Mouse (Mus musculus): ENCODE measurements around the gene Tmem94. TPM values are rescaled to one million over a fixed set of nuclear protein-coding genes. Genes with fewer than 3 reads are reported as not detected.

The Tmem94 gene
- polyA plus RNA-seq, 1 experiment from 2014 or later: 17.0 TPM

DNA sequence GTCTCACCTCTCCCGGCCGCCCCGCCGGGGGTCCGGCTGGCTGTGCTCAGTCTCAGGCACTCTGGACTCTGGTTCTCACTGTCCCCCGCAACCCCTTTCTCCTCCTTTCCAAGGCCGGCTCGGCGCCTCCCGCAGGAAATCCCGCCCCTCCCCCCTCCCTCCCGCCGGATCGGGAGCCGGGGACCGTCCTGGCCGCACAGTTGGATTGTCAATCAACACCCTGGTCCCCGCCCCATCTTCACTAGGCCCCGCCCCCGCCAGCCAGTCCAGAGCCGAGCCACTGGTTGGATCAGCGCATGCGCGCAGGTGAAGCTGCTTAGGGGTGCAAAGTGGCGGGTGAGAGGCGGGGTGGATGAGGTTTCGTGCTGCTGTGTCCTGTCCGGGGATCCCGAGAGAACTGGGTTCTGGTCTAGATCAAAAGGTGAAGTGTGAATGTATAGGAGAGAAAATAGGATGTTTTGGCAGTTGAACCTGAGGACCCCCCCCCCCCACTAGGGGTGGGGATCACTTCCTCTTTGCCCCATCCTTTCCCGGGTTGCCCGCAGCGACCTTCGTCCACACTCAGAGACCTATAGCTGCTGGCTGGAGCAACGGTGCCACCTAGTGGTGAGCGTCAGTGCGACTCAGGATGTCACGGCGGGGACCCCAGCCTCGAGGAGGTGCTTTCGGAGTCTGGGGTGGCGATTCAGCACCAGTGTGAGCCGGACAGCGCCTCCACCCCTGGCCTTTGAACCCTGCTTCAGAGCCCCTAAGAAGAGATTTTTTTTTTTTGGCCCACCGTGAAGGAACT is 48.5 kb downstream of the Tmem94 start, which contains the start of gene Caskin2:
Gene Caskin2, minus strand, starts transcription at position 133 of the 790 bp plus-strand sequence.
- DNase-seq (ENCODE audit: low spot score) (peak; percentile 98), ATAC-seq (peak; percentile 82)
- peak within 1 kb of the TSS; percentile 81 for H3K4me3 ChIP-seq (ENCODE audit: low read depth, low read length)
- H3K9ac ChIP-seq (replicated peaks; ENCODE audit: low read depth): peak within 1 kb of the TSS; percentile 78
- no peaks in the 10 kb centered on the region for H3K9me3 ChIP-seq (ENCODE audit: low read length)
- H3K4me1 ChIP-seq (ENCODE audit: insufficient read depth, low read depth, low read length): peaks cover 27% of the 10 kb centered on the region; the same call in 1 of the 2 replicates
- H3K36me3 ChIP-seq (ENCODE audit: insufficient read depth, low read length): no peaks in the 10 kb centered on the region
- H3K27me3 ChIP-seq (replicated peaks; ENCODE audit: insufficient read depth, low read length): no peaks in the 10 kb centered on the region
- H3K27ac ChIP-seq (ENCODE audit: low read length): peak within 1 kb of the TSS; percentile 81
- H3K4me2 ChIP-seq (replicated peaks; ENCODE audit: low read depth, low read length): peak within 1 kb of the TSS; percentile 95
- peak; percentile 99 for TF ChIP-seq CTCF (IDR thresholded peaks at IDR 0.05)
- TF ChIP-seq EP300 (IDR thresholded peaks at IDR 0.05): no peak
- under 1% methylated on average over 33 of the region's 44 CpGs for WGBS

DNA sequence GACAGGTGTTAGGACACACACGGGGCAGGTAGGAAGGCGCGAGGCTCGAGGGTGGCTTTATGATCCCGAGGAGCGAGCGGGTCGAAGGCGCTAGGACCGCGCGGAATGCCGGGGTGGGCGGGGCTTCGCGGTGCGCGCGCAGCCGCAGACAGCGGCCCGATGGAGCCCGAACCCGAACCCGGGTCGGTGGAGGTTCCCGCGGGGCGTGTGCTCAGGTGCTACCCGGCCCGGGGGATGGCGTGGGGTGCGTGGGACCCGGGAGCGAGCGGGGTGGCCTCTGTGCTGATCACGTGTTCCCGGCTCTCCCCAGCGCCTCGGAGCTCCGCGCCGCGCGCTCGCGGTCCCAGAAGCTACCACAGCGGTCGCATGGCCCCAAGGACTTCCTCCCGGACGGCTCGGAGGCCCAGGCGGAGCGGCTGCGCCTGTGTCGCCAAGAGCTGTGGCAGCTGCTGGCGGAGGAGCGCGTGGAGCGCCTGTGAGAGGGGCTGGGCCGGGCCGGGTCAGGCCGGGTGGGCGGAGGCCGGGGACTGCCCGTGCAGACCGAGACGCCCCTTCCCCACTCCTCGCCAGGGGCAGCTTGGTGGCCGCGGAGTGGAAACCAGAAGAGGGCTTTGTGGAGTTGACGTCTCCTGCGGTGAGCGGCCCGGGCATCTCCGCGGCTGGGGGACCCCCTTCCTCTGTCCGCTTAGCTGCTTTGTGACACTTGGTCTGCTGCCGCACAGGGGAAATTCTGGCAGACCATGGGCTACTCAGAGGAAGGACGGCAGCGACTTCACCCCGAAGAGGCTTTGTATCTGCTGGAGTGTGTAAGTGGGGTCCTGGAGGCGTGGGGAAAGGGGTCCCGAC is 49.6 kb downstream of the Tmem94 start, which contains the start of gene Tsen54:
Gene Tsen54, plus strand, starts transcription at position 120 of the 846 bp plus-strand sequence.
- Histone ChIP-seq H3K27ac (ENCODE audit: low read length) (peak within 1 kb of the TSS; percentile 81), H3K4me1 (ENCODE audit: insufficient read depth, low read depth, low read length) (peaks cover 24% of the 10 kb centered on the region; the same call in 1 of the 2 replicates), H3K4me2 (replicated peaks; ENCODE audit: low read depth, low read length) (peak within 1 kb of the TSS; percentile 95), H3K4me3 (ENCODE audit: low read depth, low read length) (peak within 1 kb of the TSS; percentile 81), H3K36me3 (ENCODE audit: insufficient read depth, low read length) (peaks cover 1% of the 10 kb centered on the region; the same call in 1 of the 2 replicates), H3K9me3 (ENCODE audit: low read length) (no peaks in the 10 kb centered on the region), H3K9ac (replicated peaks; ENCODE audit: low read depth) (peak within 1 kb of the TSS; percentile 78), H3K27me3 (replicated peaks; ENCODE audit: insufficient read depth, low read length) (no peaks in the 10 kb centered on the region)
- 3% methylated on average over 73 of the region's 84 CpGs for WGBS
- ATAC-seq: peak; percentile 49
- peak; percentile 81 for DNase-seq (ENCODE audit: low spot score)
- TF ChIP-seq CTCF (IDR thresholded peaks at IDR 0.05) (no peak; the same call in none of the 2 replicates), EP300 (IDR thresholded peaks at IDR 0.05) (no peak)

- Histone ChIP-seq H3K4me3 (ENCODE audit: low read depth, low read length) (no peak overlapping the region), H3K4me2 (replicated peaks; ENCODE audit: low read depth, low read length) (no peak overlapping the region), H3K36me3 (ENCODE audit: insufficient read depth, low read length) (peaks cover 11% of the 10 kb centered on the region; the same call in 1 of the 2 replicates), H3K9ac (replicated peaks; ENCODE audit: low read depth) (no peak overlapping the region), H3K27me3 (replicated peaks; ENCODE audit: insufficient read depth, low read length) (no peaks in the 10 kb centered on the region), H3K4me1 (ENCODE audit: insufficient read depth, low read depth, low read length) (peaks cover 14% of the 10 kb centered on the region; the same call in 1 of the 2 replicates), H3K9me3 (ENCODE audit: low read length) (no peaks in the 10 kb centered on the region), H3K27ac (ENCODE audit: low read length) (no peak overlapping the region)
- WGBS: 82% methylated on average over 5 of the region's 5 CpGs
- TF ChIP-seq CTCF (IDR thresholded peaks at IDR 0.05) (peak; percentile 24), EP300 (IDR thresholded peaks at IDR 0.05) (no peak)
- ATAC-seq: no peak
- DNase-seq (ENCODE audit: low spot score): no peak
These were observed 52.1 kb downstream of the Tmem94 start for GRCm38 (mm10) chr11:115817331-115817730.

- Histone ChIP-seq H3K4me3 (ENCODE audit: low read depth, low read length) (no peak overlapping the region), H3K9ac (replicated peaks; ENCODE audit: low read depth) (no peak overlapping the region), H3K27ac (ENCODE audit: low read length) (no peak overlapping the region), H3K36me3 (ENCODE audit: insufficient read depth, low read length) (peaks cover 11% of the 10 kb centered on the region; the same call in 1 of the 2 replicates), H3K9me3 (ENCODE audit: low read length) (no peaks in the 10 kb centered on the region), H3K4me1 (ENCODE audit: insufficient read depth, low read depth, low read length) (peaks cover 4% of the 10 kb centered on the region; the same call in 1 of the 2 replicates), H3K27me3 (replicated peaks; ENCODE audit: insufficient read depth, low read length) (no peaks in the 10 kb centered on the region), H3K4me2 (replicated peaks; ENCODE audit: low read depth, low read length) (no peak overlapping the region)
- ATAC-seq (no peak), DNase-seq (ENCODE audit: low spot score) (no peak)
- WGBS: 86% methylated on average over 16 of the region's 16 CpGs
- TF ChIP-seq CTCF (IDR thresholded peaks at IDR 0.05): no peak
- no peak for TF ChIP-seq EP300 (IDR thresholded peaks at IDR 0.05)
These were observed 54.8 kb downstream of the Tmem94 start for GRCm38 (mm10) chr11:115819915-115820623.

- WGBS: 62% methylated on average over 4 of the region's 4 CpGs
- Histone ChIP-seq H3K4me2 (replicated peaks; ENCODE audit: low read depth, low read length) (no peak overlapping the region), H3K9ac (replicated peaks; ENCODE audit: low read depth) (no peak overlapping the region), H3K27me3 (replicated peaks; ENCODE audit: insufficient read depth, low read length) (no peaks in the 10 kb centered on the region), H3K9me3 (ENCODE audit: low read length) (no peaks in the 10 kb centered on the region), H3K4me3 (ENCODE audit: low read depth, low read length) (no peak overlapping the region), H3K4me1 (ENCODE audit: insufficient read depth, low read depth, low read length) (no peaks in the 10 kb centered on the region), H3K36me3 (ENCODE audit: insufficient read depth, low read length) (peaks cover 11% of the 10 kb centered on the region; the same call in 1 of the 2 replicates), H3K27ac (ENCODE audit: low read length) (no peak overlapping the region)
- no peak for TF ChIP-seq EP300 (IDR thresholded peaks at IDR 0.05)
- TF ChIP-seq CTCF (IDR thresholded peaks at IDR 0.05): no peak
- ATAC-seq: no peak
- no peak for DNase-seq (ENCODE audit: low spot score)
These were observed 55.8 kb downstream of the Tmem94 start for GRCm38 (mm10) chr11:115821001-115821400.

Measured in lung, postnatal 0 days (tissue).